Mouse (Mus musculus): ENCODE results near the gene Cabin1.

Cabin1 gene

DNA sequence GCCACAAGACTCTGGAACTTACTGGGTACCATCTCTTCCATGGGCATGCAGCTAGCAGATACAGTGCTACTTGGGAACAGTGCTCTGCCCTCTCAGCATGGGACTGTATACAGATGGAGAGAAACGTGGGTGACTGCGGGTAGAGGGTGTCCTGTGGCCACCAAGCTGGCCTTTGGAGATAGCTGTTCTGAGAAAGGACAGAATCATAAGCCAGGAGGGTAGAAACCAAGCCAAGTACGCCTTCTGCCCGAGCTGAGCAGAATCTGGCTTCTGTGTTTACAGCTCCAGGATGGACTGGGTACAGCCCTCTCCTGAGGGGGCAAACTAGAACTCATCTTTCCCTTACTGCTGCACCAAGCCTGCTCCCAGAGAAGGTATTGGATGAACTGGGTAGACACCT, 101.6 kb downstream of the Cabin1 start:
- peak; percentile 82 for DNase-seq

GRCm38 (mm10) chr10:75661876-75662275, 102.3 kb downstream of the Cabin1 start:
- no peak for DNase-seq

DNA sequence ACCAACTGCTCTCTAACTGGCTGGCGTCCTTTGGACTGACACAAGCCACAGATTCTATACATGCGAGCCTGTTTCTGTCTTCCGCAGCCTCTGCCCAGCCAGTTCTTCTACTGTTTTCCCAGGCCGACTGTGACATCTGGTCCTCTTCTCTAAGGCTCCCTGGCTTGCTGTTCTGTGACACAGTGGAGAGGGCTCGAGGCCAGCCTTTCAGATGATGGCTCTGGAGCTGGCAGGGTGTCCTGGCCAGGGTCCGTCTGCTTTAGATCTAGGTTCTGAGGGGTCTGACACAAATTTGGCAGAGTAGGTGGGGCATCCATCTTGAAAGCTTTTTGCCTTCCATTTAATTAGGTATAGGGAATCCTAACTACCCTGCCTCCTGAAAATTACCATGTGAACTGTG, 102.8 kb downstream of the Cabin1 start:
- DNase-seq = peak; percentile 53

DNA sequence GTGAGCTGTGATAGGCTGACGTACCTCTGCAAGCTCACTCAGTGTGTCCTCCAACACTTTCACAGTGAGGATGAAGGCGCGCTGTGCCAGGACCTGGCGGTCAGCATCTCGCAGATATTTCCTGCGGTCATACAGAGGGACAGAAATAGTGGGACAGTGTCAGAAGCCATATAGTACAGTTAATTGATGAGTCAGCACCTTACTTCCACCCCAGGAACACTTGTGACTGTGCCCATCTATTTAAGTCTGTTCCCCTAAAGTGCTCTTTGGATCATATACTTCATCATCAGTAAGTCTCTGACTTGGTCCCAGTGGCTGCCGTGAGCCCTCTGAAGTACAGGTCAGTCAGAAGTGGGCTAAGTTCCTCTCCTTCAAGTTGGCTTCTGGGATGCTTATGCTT, 106.4 kb downstream of the Cabin1 start:
- no peak for DNase-seq

DNA sequence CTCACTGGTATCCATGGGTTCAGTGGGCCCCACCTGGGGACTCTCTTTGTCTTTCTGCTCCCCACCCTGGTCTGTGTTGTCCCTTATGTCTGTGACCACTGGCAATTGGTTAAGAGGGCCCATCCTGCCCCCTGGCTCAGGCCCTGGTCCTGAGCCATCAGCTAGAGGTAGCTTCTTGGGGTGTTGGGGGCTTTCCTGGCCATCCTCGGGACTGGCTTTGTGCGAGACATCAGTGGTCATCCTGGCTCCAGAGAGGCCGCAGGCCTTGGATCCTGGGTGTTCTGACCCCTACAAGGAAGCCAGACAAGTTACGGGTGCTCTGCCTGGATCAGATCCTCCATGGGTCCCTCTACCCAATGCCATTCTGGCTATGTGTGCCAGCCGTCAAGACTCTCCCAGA, 107.0 kb downstream of the Cabin1 start:
- DNase-seq = no peak

DNA sequence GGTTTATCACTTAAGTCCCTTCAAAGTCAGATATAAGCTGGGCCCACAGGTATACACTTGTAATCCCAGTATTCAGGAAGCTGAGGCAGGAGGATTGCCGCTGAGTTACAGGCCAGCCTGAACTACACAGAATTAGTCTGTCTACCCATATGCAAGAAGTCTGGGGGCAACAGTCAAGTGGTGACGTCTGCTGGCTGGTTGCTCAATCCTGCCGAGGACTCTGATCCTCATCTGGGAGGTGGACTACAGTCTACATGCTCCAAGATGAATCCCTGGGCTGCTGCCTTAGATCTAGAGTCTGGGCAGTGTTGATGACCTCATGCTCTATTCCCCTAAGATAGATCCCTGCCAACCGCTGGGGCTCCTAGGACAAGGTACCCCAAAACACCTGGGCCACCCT, 110.1 kb downstream of the Cabin1 start:
- no peak for DNase-seq

DNA sequence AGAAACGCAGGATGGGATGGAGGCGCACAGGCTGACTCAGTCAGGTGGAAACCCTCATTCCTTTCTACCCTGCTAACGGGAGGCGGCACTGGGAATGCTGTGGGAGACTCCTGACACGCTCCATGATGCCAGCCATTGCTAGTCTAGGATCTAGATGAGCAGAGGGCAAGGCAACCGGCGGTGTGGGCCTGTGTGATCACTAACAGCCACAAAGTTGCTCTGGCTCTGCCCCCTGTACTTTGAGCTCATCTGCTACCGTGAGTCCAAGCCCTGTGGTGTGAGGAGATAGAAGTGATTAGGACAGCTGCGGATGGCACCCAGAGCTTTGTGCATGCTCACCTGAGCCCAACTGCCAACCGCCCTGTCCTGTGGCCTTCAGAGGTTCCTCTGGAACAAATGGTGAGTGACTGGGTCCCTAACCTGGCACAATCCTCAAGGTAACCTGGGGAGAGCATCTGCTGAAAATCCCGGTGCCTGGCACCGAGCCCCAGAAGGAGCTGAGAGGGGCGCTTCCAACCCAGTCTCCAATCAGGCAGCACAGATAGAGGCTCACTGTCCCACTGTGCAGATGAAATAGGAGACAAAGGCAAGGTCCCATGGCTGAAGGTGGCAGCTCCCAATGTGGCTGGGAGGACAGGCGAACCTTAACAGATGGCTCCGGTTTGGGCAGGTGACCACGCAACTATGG, 112.6 kb downstream of the Cabin1 start:
- DNase-seq = no peak

DNA sequence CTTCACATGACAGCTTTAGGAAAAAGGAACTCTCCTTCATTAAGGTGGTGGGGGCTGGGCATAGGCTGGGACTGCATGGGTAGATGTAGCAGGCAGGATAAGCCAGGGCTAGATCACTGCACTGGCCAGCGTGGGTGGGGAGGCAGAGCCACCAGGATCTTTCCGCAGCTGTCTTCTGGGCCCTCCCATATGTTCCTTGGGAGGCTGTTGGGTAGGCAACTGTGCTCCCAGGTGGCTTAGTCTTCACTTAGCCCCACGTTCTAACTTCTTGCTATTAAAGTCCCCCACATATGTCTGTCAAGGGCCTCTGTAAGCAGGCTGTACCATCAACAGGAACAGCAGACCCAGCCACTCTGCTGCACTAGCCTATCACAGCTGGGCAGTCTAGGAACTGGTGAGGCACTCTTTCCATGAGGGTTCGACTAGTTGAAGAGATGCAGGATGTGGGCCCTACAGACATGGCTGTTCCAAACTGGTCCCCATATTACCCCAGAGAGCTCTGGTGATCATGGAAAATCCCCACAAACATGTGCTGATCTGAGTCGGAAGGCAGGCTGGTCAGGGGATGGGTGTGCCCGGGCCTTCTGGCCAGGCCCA, 113.7 kb downstream of the Cabin1 start:
- no peak for DNase-seq

DNA sequence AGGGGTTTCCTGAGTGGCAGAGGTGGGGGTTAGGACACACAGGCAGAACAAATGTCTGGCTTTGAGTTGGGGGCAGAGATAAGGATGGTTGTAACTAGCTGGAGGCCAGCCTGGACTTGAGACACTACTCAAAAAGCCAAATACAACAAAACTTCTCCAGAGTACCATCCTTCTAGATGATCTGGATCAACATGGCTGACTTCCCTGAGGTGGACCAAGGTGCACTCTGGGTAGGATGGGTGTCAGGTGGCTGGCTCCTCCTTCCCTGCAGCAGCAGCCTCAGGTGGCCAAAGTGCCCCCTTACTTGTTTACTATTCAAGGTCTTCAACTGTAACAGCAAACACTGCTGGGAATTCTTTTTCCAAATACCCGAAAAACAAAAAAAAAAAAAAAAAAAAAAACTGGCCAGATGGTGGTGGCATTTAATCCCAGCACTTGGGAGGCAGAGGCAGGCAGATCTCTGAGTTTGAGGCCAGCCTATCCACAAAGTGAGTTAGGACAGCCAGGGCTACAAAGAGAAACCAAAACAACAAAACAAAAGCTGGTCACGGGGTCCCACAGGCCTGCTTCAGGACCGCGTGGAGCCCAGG, 114.6 kb downstream of the Cabin1 start:
- no peak for DNase-seq

- no peak for DNase-seq
Measured at GRCm38 (mm10) chr10:75649001-75649400, 115.1 kb downstream of the Cabin1 start.

GRCm38 (mm10) chr10:75648091-75648490, 116.0 kb downstream of the Cabin1 start:
- DNase-seq = no peak

DNA sequence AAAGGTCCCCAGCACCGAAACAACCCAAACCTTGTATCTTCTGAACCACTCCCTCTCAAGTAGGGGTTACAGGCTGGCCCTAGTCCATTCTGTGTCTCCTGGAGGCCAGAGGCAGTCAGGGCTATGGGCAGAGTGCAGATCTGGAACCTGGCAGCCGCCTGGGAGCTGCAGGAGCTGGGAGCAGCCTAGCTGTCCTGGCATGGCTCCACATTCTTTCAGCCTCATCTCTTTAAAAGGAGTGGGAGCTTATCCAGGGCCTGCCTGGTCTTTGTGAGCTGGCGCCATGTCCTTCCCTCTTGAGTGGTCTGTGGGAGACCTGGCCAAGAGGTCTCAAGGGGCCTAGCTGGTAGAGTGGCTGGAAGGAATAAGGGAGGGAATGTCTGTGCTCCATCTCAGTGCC, 116.8 kb downstream of the Cabin1 start:
- peak; percentile 59 for DNase-seq

- DNase-seq = no peak
Measured at GRCm38 (mm10) chr10:75646406-75646805, 117.7 kb downstream of the Cabin1 start.

DNA sequence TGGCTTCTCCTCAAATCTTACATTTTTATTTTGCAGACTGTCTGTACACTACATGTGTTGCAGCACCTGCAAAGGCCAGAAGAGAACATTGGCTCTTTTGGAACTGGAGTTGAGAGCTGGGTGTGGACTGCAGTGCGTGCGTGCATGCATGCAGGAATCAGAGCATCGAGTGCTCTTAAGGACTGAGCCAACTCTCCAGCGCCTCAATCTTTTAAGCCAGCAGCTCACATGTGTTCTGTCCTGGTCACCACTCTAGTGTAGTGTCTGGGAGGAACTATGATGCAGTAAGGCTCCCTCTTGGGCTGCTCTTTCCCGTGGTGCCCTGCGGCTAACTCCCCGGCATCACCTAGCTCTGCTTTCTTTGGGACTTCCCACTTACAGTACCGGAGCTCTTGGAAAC, 118.5 kb downstream of the Cabin1 start:
- peak; percentile 13 for DNase-seq

DNA sequence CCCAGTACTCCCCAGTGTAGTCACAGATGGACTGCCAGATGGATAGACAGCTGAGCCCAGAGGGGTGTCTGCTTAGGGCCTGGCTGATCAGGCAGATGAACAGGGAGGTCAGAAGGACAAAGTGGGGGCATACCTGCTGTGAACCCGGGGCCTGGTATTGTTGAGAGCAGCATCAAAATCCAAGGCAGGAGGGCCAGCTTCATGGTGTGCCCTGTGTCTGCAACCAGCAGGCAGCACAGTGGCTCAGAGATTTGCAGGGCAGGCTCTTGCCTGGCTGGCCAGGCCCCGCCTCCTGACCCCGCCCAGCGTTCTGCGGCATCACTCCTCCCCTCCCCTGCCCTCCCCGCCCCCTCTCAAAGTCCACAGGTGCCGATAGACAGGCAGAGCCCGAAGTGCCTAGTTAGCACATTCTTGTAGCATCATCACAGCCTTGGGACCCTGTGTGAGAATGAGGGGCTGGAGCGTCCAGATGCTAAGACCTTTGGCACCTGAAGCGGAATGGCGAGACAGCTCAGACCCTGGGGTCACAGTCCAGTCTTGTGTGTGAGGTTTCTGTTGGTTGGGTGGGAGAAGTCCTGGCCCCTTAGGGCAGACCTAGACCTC, 120.3 kb downstream of the Cabin1 start, which contains the start of gene Susd2:
Susd2 (minus strand) TSS at position 268 of the 603 bp plus-strand sequence.
- peak; percentile 87 for DNase-seq

- no peak for DNase-seq
Measured at GRCm38 (mm10) chr10:75642891-75643290, 121.2 kb downstream of the Cabin1 start.

DNA sequence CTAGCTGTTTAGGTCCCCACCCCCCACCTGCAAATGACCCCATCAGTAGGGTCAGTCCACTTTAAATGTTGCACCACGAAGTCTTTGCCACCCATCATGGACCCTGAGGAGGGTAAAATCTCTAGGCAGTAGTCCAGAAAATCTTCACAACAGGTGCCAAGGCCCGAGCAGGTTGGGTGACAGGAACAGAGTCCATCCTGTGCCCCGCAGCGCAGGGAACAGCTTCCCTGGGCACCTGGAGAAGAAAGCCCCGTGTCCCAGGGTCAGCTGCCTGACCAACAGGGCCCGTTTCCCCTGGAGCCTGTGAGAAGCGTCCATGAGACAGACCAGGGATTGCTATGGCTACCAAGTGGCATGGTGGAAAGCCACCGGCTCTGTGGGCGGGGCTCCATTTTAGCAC, 121.7 kb downstream of the Cabin1 start:
- DNase-seq = peak; percentile 20

- DNase-seq = peak; percentile 16
Measured at GRCm38 (mm10) chr10:75641721-75642222, 122.4 kb downstream of the Cabin1 start.

- DNase-seq = no peak
Measured at GRCm38 (mm10) chr10:75637711-75638110, 126.4 kb downstream of the Cabin1 start.

DNA sequence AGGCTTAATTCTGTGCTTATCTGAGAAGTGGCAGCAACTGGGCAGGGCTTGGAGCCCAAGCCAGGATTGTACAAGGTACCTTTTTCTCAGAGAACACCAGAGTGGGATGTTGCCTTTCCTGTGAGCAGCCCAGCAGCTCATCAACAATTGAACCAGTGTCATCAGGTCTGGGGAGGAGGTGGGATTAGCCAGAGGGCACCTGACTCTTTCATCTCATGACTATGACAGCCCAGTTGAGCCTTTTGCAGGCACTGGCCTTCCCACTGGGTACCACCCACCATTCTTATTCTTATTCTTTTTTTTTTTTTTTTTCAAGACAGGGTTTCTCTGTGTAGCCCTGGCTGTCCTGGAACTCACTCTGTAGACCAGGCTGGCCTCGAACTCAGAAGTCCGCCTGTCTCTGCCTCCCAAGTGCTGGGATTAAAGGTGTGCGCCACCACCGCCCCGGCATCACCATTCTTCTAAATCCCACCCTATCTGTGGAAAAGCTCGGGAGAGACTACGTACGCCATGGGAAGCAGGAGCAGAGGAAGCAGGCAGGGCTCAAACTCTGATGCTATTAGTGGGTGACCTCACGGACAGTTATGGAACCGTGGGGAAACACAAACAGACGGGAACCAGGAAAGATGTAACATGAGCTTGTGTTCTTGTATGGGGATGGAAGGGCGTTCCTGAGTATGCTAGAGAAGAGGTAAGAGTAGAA, 127.9 kb downstream of the Cabin1 start:
- no peak for DNase-seq

GRCm38 (mm10) chr10:75635693-75636055, 128.5 kb downstream of the Cabin1 start:
- DNase-seq = peak; percentile 91

DNA sequence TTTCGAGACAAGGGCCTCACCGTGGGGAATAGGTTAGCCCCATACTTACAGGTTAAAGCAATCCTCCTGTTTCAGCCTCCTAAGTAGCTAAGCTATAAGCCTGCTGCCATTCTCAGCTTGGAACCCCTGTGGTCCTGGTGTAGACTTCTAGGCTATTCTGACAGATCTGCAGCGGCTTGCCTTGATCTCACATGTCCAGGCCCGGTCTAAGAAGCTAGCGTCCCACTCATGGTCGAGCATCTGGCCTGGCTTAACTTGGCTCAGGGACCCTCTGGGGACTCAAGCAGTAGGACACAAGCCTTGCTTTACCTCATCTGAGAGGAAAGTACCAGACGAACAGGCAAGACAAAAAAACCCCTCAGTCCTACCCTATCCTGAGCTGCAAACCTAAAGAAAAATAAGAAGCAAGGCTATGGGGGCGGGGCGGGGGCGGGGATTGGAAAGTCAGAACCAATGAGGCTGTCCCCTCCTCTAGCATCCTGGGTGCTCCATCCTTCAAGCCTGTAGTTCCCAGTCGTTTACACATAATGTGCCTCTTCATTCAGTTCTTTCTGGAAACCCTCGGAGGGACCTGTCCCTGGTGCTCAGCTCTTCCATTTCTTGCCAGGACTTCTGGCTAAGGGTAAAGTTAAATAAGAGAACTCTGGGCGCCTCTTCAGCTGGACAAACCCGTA, 129.0 kb downstream of the Cabin1 start:
- peak; percentile 12 for DNase-seq

DNA sequence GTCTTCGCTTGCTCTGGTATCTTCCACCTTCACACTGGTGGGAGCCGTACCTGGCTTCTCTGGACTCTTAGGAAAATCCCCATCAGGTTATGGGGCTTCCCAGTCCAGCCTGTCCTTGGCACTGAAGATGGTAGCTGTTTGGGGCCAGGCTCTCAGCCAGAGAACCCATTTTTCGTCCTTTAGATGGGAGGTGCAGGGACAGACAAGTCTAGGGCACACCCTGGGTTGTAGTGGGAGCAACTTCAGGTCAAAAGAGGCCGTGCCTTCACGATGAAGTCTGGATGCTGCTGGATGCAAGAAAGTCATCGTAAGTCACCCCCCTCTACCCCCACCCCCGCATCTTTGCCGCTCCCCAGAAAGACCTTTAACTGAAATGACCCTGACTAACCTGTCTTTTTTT, 129.5 kb downstream of the Cabin1 start:
- DNase-seq = no peak
